Mouse (Mus musculus) gastrocnemius, postnatal 10 days (tissue): ENCODE results near the gene Slc47a1. TPM values are rescaled to one million over a fixed set of nuclear protein-coding genes. Genes with fewer than 3 reads are reported as not detected.

Experiments used
- DNase-seq: peaks from one replicate; pipeline ENCODE4 v3.0.0; 2021; ENCODE audit warnings: mixed read lengths
- total RNA-seq, 2 experiments: library from RNA; stranded (reverse); gene quantifications; 2 replicates each; pipeline ENCODE4 v1.2.3; 2021

The Slc47a1 gene
- total RNA-seq, 2 experiments from 2014 or later, result 4.2 to 5.0 TPM

DNA sequence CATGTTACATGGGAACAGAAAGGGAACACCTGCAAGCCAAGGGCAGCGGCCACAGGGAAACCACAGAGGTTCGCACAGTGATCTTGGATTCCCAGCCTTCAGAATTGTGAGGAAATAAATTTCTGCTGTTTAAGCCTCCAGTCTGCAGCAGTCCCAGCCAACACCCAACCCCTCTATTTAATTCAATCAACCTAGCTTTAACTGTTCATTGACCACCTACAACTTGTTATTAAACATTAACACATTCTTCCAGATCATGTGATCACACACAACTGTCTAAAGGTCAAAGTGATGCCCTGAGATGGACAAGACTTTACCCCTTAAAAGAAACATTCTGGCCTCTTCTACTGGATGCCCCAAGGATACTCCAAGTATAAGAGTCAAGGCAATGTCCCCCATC, 9.5 kb downstream of the Slc47a1 start:
- no peak for DNase-seq

- DNase-seq, result no peak
Observed at GRCm38 (mm10) chr11:61366517-61367273, 11.4 kb downstream of the Slc47a1 start.

DNA sequence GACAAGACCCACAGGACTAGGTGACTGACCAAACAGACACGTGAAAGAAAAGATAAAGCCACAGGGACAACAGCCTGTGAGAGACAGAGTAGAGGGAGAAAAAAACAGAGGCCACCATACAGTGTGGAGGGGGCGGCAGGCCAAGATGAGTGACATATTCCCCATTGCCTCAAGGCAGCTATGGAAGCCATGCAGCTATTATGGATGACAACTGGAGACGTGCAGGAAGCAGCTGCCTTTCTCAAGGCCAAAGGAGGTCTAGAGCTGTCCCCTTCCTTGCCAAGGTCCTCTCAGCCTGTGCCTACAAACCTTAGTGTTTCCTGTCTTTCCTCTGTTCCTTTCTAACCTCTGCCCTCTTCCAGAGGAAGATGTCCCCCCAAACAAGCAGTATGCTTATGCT, 12.2 kb downstream of the Slc47a1 start:
- DNase-seq, result no peak

GRCm38 (mm10) chr11:61364096-61364495, 14.0 kb downstream of the Slc47a1 start:
- no peak for DNase-seq

GRCm38 (mm10) chr11:61361515-61362190, 16.5 kb downstream of the Slc47a1 start:
- DNase-seq, result no peak

GRCm38 (mm10) chr11:61356600-61356999, 21.5 kb downstream of the Slc47a1 start:
- no peak for DNase-seq

GRCm38 (mm10) chr11:61356111-61356510, 22.0 kb downstream of the Slc47a1 start:
- DNase-seq, result no peak

GRCm38 (mm10) chr11:61355351-61355750, 22.8 kb downstream of the Slc47a1 start:
- no peak for DNase-seq

- DNase-seq, result no peak
Observed at GRCm38 (mm10) chr11:61354346-61354745, 23.8 kb downstream of the Slc47a1 start.

DNA sequence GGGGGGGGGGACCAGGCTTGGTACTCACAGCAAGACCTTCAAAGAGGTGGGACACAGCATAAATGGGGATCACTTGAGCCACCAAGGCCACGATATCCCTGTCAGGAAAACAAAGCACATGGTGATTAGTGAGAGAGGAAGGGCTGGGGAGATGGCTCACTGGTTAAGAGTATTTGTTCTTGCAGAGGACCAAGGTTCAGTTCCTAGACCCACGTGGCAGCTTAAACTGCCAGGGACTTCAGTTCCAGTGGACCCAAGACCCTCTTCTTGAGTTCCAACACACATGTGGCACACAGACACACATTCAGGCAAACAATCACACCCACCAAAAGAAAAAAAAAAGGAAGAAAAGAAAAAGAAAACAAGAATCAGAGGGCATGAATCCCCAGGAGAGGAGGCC, 25.1 kb downstream of the Slc47a1 start:
- no peak for DNase-seq

DNA sequence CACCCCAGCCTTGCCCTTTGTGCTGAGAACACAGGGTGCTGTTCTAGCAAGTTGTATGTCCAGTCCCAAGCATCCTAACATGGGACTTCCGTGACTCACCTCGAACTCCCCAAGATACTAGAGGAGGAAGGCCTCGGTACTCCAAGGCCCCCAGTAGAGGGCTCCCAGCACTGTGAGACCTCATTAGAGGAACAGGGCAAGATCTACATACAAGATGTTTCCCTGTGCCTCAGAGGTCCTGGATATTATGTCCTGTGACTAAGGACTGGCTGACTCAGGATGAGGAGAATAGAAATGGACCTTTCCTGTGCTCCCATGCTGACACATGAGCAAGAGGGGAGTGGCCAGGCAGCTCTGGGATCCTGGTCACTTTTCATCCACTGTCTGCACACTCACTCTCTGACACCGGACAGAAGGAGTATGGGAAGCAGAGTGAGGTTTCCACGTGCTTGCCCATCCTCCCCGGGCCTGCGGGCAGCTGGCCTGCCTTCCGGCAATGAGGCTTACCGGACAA, 25.9 kb downstream of the Slc47a1 start:
- DNase-seq, result no peak

- peak; percentile 57 for DNase-seq
Observed at GRCm38 (mm10) chr11:61349337-61349736, 28.8 kb downstream of the Slc47a1 start.

GRCm38 (mm10) chr11:61346133-61346532, 32.0 kb downstream of the Slc47a1 start:
- DNase-seq, result no peak

- peak; percentile 26 for DNase-seq
Observed at GRCm38 (mm10) chr11:61342505-61343420, 35.4 kb downstream of the Slc47a1 start, which contains the start of gene Slc47a2. Gene Slc47a2, minus strand, starts transcription at chr11:61342860.

DNA sequence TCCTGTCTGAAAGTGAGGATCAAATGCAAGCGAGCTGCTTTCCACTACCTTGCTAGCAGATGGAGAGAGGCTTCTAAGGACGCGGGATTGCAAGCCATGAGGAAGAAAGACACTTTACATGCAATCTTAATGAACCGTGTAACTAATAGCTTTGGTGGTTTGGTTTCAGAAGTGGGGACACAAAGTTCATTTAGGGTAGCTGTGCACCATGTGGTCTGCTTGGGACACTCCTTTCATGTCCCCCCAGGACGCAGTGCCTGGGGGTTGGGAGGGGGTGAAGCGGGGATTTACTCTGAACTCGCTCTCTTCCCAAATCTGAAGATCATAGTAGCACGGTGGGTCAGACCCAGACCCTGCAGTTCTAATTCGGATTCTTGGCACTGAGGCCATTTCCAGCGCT, 36.2 kb downstream of the Slc47a1 start:
- DNase-seq, result no peak

DNA sequence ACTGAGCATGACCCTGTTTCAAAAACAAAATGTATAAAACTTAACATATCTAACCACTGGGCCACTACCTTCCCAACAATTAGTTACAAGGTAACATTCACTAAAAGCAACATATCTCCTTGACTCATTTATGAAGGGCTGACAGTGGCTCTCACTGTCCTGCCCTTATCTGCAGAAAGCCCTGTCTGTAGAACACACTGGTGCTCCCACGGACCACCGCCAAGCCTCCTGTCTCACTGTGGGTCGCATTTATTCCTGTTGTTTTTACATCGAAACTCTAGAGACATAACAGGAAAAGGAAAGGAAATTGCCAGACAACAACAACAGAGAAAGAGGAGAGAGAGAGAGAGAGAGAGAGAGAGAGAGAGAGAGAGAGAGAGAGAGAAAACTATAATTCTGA, 36.9 kb downstream of the Slc47a1 start:
- no peak for DNase-seq

DNA sequence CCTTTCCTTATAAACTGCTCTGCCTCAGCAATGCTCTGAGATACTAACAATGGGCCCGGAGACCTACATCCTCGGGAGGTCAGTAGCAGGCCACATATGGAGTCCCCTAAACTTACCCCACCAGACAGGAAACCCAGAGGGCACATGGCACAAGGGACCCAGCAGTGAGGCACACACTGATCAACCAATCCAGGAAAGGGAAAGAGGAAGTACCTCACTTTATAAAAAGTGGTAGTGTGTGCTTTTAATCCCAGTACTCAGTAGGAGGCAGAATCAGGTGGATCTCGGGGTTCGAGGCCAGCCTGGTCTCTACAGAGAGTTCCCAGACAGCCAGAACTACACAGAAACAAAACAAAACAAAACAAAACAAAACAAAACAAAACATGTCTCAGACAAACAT, 37.8 kb downstream of the Slc47a1 start:
- no peak for DNase-seq

DNA sequence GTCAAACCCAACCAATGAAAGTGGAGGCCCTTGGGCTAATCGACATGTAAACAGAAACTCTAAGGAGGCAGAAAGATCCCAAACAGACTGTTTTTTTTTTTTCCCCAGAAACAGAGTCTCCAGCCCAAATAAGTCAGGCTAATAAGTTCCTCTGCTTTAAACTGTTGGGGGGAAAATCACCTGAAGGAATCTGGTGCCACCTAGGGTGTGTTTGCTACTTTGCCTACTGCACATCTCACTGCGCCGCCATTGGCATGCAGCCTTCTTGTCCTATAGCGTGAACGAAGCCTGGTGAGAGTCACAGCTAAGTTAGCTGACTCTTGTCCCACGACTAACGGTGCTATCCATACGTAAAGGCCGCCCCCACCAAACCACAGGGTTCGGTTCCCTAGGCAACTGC, 40.6 kb downstream of the Slc47a1 start:
- no peak for DNase-seq

- no peak for DNase-seq
Observed at GRCm38 (mm10) chr11:61320904-61321687, 57.0 kb downstream of the Slc47a1 start.

DNA sequence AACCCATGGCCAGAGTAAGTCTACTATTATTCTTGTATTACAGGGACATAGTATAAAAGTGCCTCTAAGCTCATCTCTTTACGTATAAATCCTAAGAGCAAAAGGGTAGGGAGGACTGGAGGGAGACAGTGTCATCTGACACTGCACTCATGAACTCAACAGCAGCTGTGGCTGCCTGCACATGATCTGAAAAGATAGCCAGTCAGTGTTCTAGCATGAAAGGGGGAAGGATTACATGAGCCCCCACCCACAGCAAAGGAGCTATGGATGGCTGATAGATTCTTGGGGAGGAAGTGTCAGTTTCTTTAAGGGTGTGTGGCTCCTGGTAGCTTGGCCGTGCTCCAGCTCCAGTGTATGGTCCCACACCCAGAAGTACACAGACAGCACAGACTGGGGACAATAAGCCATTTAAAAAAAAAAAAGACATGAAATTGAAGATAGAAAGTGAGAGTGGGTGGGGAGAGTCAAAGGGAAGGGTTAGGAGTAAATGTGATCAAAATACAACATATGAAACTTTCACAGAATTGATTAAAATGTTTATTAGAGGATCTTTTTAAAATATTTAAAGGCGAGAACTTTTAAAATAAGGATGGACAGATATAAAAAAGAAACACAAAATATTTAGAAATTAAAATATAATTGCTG, 58.1 kb downstream of the Slc47a1 start:
- DNase-seq, result no peak
